Mouse (Mus musculus): ENCODE results near the gene Smpd2. TPM values are rescaled to one million over a fixed set of nuclear protein-coding genes. Genes with fewer than 3 reads are reported as not detected.

Smpd2 gene
- polyA plus RNA-seq, 2 experiments: 7.1 to 8.6 TPM

GRCm38 (mm10) chr10:41472534-41472933 lies 17.6 kb downstream of the Smpd2 start:
- Histone ChIP-seq H3K4me2 (ENCODE audit: low read depth) (no peak overlapping the region), H3K9ac (replicated peaks) (no peak overlapping the region), H3K36me3 (replicated peaks; ENCODE audit: control insufficient read depth, insufficient read depth, low read depth) (no peaks in the 10 kb centered on the region), H3K9me3 (ENCODE audit: control insufficient read depth, low read length) (no peaks in the 10 kb centered on the region), H3K4me1 (replicated peaks; ENCODE audit: control insufficient read depth in 2 of 2, insufficient read depth in 2 of 2, low read length in 1 of 2) (peaks cover 34 to 44% of the 10 kb centered on the region in 2 experiments), H3K27me3 (ENCODE audit: control insufficient read depth, insufficient read depth, low read length) (no peaks in the 10 kb centered on the region), H3K27ac (no peak overlapping the region), H3K4me3 (ENCODE audit: insufficient read depth in 1 of 2, low read depth in 2 of 2, low read length in 2 of 2) (no peak overlapping the region)
- no peak for TF ChIP-seq EP300 (IDR thresholded peaks at IDR 0.05; ENCODE audit: low read depth)
- TF ChIP-seq CTCF (IDR thresholded peaks at IDR 0.05; ENCODE audit: low read depth): no peak
- DNase-seq (ENCODE audit: low read depth in 3 of 3, low spot score in 3 of 3) (no peak), ATAC-seq (ENCODE audit: insufficient read depth) (no peak)

- Histone ChIP-seq H3K36me3 (replicated peaks; ENCODE audit: control insufficient read depth, insufficient read depth, low read depth) (no peaks in the 10 kb centered on the region), H3K4me3 (ENCODE audit: insufficient read depth in 1 of 2, low read depth in 2 of 2, low read length in 2 of 2) (no peak overlapping the region), H3K4me2 (ENCODE audit: low read depth) (no peak overlapping the region), H3K4me1 (replicated peaks; ENCODE audit: control insufficient read depth in 2 of 2, insufficient read depth in 2 of 2, low read length in 1 of 2) (peaks cover 22 to 31% of the 10 kb centered on the region in 2 experiments), H3K9me3 (ENCODE audit: control insufficient read depth, low read length) (no peaks in the 10 kb centered on the region), H3K9ac (replicated peaks) (no peak overlapping the region), H3K27ac (no peak overlapping the region), H3K27me3 (ENCODE audit: control insufficient read depth, insufficient read depth, low read length) (no peaks in the 10 kb centered on the region)
- 64% methylated on average over 3 of the region's 3 CpGs for WGBS (ENCODE audit: insufficient replicate concordance)
- ATAC-seq (ENCODE audit: insufficient read depth) (no peak), DNase-seq (ENCODE audit: low read depth in 3 of 3, low spot score in 3 of 3) (no peak)
- TF ChIP-seq CTCF (IDR thresholded peaks at IDR 0.05; ENCODE audit: low read depth) (no peak), EP300 (IDR thresholded peaks at IDR 0.05; ENCODE audit: low read depth) (no peak)
These were observed 19.5 kb downstream of the Smpd2 start for GRCm38 (mm10) chr10:41470693-41471092.

- Histone ChIP-seq H3K9me3 (ENCODE audit: control insufficient read depth, low read length) (no peaks in the 10 kb centered on the region), H3K4me3 (ENCODE audit: insufficient read depth in 1 of 2, low read depth in 2 of 2, low read length in 2 of 2) (no peak overlapping the region), H3K27me3 (ENCODE audit: control insufficient read depth, insufficient read depth, low read length) (no peaks in the 10 kb centered on the region), H3K4me1 (replicated peaks; ENCODE audit: control insufficient read depth in 2 of 2, insufficient read depth in 2 of 2, low read length in 1 of 2) (peaks cover 0 to 4% of the 10 kb centered on the region in 2 experiments; a peak in 1 of 4 replicates), H3K36me3 (replicated peaks; ENCODE audit: control insufficient read depth, insufficient read depth, low read depth) (no peaks in the 10 kb centered on the region; the same call in 1 of the 2 replicates), H3K27ac (no peak overlapping the region), H3K9ac (replicated peaks) (no peak overlapping the region), H3K4me2 (ENCODE audit: low read depth) (no peak overlapping the region)
- no peak for ATAC-seq (ENCODE audit: insufficient read depth)
- TF ChIP-seq EP300 (IDR thresholded peaks at IDR 0.05; ENCODE audit: low read depth): no peak
- TF ChIP-seq CTCF (IDR thresholded peaks at IDR 0.05; ENCODE audit: low read depth): no peak
- DNase-seq (ENCODE audit: low read depth in 3 of 3, low spot score in 3 of 3): no peak
- WGBS (ENCODE audit: insufficient replicate concordance): 74% methylated on average over 6 of the region's 6 CpGs
These were observed 22.8 kb downstream of the Smpd2 start for GRCm38 (mm10) chr10:41467325-41467724.

GRCm38 (mm10) chr10:41464401-41464955 lies 25.7 kb downstream of the Smpd2 start:
- Histone ChIP-seq H3K27ac (no peak overlapping the region), H3K9me3 (ENCODE audit: control insufficient read depth, low read length) (no peaks in the 10 kb centered on the region), H3K27me3 (ENCODE audit: control insufficient read depth, insufficient read depth, low read length) (no peaks in the 10 kb centered on the region), H3K9ac (replicated peaks) (no peak overlapping the region), H3K4me1 (replicated peaks; ENCODE audit: control insufficient read depth in 2 of 2, insufficient read depth in 2 of 2, low read length in 1 of 2) (no peaks in the 10 kb centered on the region), H3K4me3 (ENCODE audit: insufficient read depth in 1 of 2, low read depth in 2 of 2, low read length in 2 of 2) (no peak overlapping the region), H3K4me2 (ENCODE audit: low read depth) (no peak overlapping the region), H3K36me3 (replicated peaks; ENCODE audit: control insufficient read depth, insufficient read depth, low read depth) (no peaks in the 10 kb centered on the region; the same call in 1 of the 2 replicates)
- ATAC-seq (ENCODE audit: insufficient read depth) (no peak), DNase-seq (ENCODE audit: low read depth in 3 of 3, low spot score in 3 of 3) (no peak)
- WGBS (ENCODE audit: insufficient replicate concordance): 73% methylated on average over 15 of the region's 15 CpGs
- TF ChIP-seq CTCF (IDR thresholded peaks at IDR 0.05; ENCODE audit: low read depth) (no peak), EP300 (IDR thresholded peaks at IDR 0.05; ENCODE audit: low read depth) (no peak)

GRCm38 (mm10) chr10:41461057-41461722 lies 29.0 kb downstream of the Smpd2 start:
- ATAC-seq (ENCODE audit: insufficient read depth): no peak
- H3K27me3 ChIP-seq (ENCODE audit: control insufficient read depth, insufficient read depth, low read length): no peaks in the 10 kb centered on the region
- no peak overlapping the region for H3K4me3 ChIP-seq (ENCODE audit: insufficient read depth in 1 of 2, low read depth in 2 of 2, low read length in 2 of 2)
- H3K9me3 ChIP-seq (ENCODE audit: control insufficient read depth, low read length): no peaks in the 10 kb centered on the region
- DNase-seq (ENCODE audit: low read depth in 3 of 3, low spot score in 3 of 3): no peak
- TF ChIP-seq EP300 (IDR thresholded peaks at IDR 0.05; ENCODE audit: low read depth) (no peak), CTCF (IDR thresholded peaks at IDR 0.05; ENCODE audit: low read depth) (no peak)
- 70% methylated on average over 3 of the region's 3 CpGs for WGBS (ENCODE audit: insufficient replicate concordance)
- H3K9ac ChIP-seq (replicated peaks): no peak overlapping the region
- no peak overlapping the region for H3K4me2 ChIP-seq (ENCODE audit: low read depth)
- H3K4me1 ChIP-seq (replicated peaks; ENCODE audit: control insufficient read depth in 2 of 2, insufficient read depth in 2 of 2, low read length in 1 of 2): peaks cover 0 to 4% of the 10 kb centered on the region in 2 experiments; a peak in 2 of 4 replicates
- H3K27ac ChIP-seq: no peak overlapping the region
- no peaks in the 10 kb centered on the region; the same call in 1 of the 2 replicates for H3K36me3 ChIP-seq (replicated peaks; ENCODE audit: control insufficient read depth, insufficient read depth, low read depth)

Measured in liver, embryonic 14.5 days (tissue).